Mouse (Mus musculus) spleen, embryonic (tissue): ENCODE results near the gene Abhd4.
"Not testable (repeated sequence)": the region's sequence is repeated elsewhere in the genome, so short reads cannot be mapped to it uniquely, and the experiment has no call there.

Experiments used
- CTCF ChIA-PET: fragments of 350-600 bp; sonication (Branson Sonifier 250); formaldehyde crosslinking; loops from one replicate; lab custom pipeline; 2022; lab: Charles Lee

Gene Abhd4

GRCm38 (mm10) chr14:54222289-54222727 is 31.7 kb upstream of the Abhd4 start:
- CTCF ChIA-PET = no interaction called here

- CTCF ChIA-PET = interaction anchor here (0.5 to 0.7 kb wide), 3 partner anchors 50 to 242 kb away, joined by 3 to 7 read pairs (median 4); no protein-coding TSS in a partner anchor
These were observed 30.5 kb upstream of the Abhd4 start for GRCm38 (mm10) chr14:54223315-54224063.

GRCm38 (mm10) chr14:54224064-54224417 is 29.9 kb upstream of the Abhd4 start:
- CTCF ChIA-PET = interaction anchor here (0.7 kb wide), 1 partner anchor 51 kb away, joined by 7 read pairs; no protein-coding TSS in a partner anchor

GRCm38 (mm10) chr14:54224484-54225467 is 29.2 kb upstream of the Abhd4 start:
- CTCF ChIA-PET = interaction anchor here (0.6 to 0.8 kb wide), 2 partner anchors 165 to 578 kb away, joined by 3 to 5 read pairs; no protein-coding TSS in a partner anchor

GRCm38 (mm10) chr14:54225725-54226124 is 28.3 kb upstream of the Abhd4 start:
- CTCF ChIA-PET = no interaction called here

GRCm38 (mm10) chr14:54226911-54227811 is 26.8 kb upstream of the Abhd4 start:
- CTCF ChIA-PET = interaction anchor here (0.6 to 1.2 kb wide), 2 partner anchors 137 to 221 kb away, joined by 3 read pairs; no protein-coding TSS in a partner anchor

GRCm38 (mm10) chr14:54227911-54228451 is 26.0 kb upstream of the Abhd4 start:
- CTCF ChIA-PET = interaction anchor here (0.6 to 1.5 kb wide), 4 partner anchors 11 to 221 kb away, joined by 3 to 8 read pairs (median 4); no protein-coding TSS in a partner anchor

GRCm38 (mm10) chr14:54228501-54228900 is 25.5 kb upstream of the Abhd4 start:
- CTCF ChIA-PET = interaction anchor here (0.8 to 1.5 kb wide), 3 partner anchors 10 to 200 kb away, joined by 5 to 8 read pairs (median 5); no protein-coding TSS in a partner anchor

GRCm38 (mm10) chr14:54228933-54229713 is 24.9 kb upstream of the Abhd4 start:
- CTCF ChIA-PET = interaction anchor here (0.6 to 1.5 kb wide), 4 partner anchors 9 to 426 kb away, joined by 5 to 8 read pairs (median 6); no protein-coding TSS in a partner anchor

- CTCF ChIA-PET = not testable (repeated sequence)
These were observed 24.1 kb upstream of the Abhd4 start for GRCm38 (mm10) chr14:54229849-54230248.

GRCm38 (mm10) chr14:54230638-54231150 is 23.3 kb upstream of the Abhd4 start:
- CTCF ChIA-PET = interaction anchor here (0.6 kb wide), 3 partner anchors 11 to 1945 kb away, joined by 3 read pairs; no protein-coding TSS in a partner anchor

- CTCF ChIA-PET = interaction anchor here (0.5 to 0.7 kb wide), 4 partner anchors 10 to 1946 kb away, joined by 3 read pairs; no protein-coding TSS in a partner anchor
These were observed 22.6 kb upstream of the Abhd4 start for GRCm38 (mm10) chr14:54231176-54231956.

GRCm38 (mm10) chr14:54232143-54232542 is 21.8 kb upstream of the Abhd4 start:
- CTCF ChIA-PET = interaction anchor here (0.7 kb wide), 1 partner anchor 21 kb away, joined by 4 read pairs; no protein-coding TSS in a partner anchor

GRCm38 (mm10) chr14:54232811-54233558 is 21.0 kb upstream of the Abhd4 start:
- CTCF ChIA-PET = interaction anchor here (0.5 to 1.2 kb wide), 5 partner anchors 21 to 1403 kb away, joined by 3 to 5 read pairs (median 4); partner anchors contain the start of gene Ipo4

- CTCF ChIA-PET = interaction anchor here (0.5 to 1.2 kb wide), 6 partner anchors 21 to 1402 kb away, joined by 3 to 5 read pairs (median 4); partner anchors contain the start of gene Ipo4
These were observed 20.3 kb upstream of the Abhd4 start for GRCm38 (mm10) chr14:54233559-54234143.

- CTCF ChIA-PET = interaction anchor here (0.5 to 0.6 kb wide), 4 partner anchors 22 to 216 kb away, joined by 3 to 19 read pairs (median 6); no protein-coding TSS in a partner anchor
These were observed 19.6 kb upstream of the Abhd4 start for GRCm38 (mm10) chr14:54234231-54235040.
